Mouse (Mus musculus) heart, embryonic 10.5 days (tissue): Measurements from ENCODE around the gene Fgfr2. TPM values are rescaled to one million over a fixed set of nuclear protein-coding genes. Genes with fewer than 3 reads are reported as not detected.

Experiments
- DNase-seq: peaks from one replicate; pipeline ENCODE4 v3.0.0-alpha.2; 2017; ENCODE audit warnings: low spot score
- H3K27ac ChIP-seq: fragments of 300-500 bp; sonication (generic); 2 replicates; pipeline ENCODE4 v1.5.1; 2016; ENCODE audit warnings: mild to moderate bottlenecking
- H3K27me3 ChIP-seq: fragments of 300-500 bp; sonication (generic); 2 replicates; pipeline ENCODE4 v1.6.1; 2016; ENCODE audit warnings: mild to moderate bottlenecking; ENCODE audit not compliant: poor library complexity, insufficient read depth, severe bottlenecking
- H3K36me3 ChIP-seq: fragments of 300-500 bp; sonication (generic); 2 replicates; pipeline ENCODE4 v1.6.1; 2016; ENCODE audit warnings: mild to moderate bottlenecking, moderate library complexity
- H3K4me1 ChIP-seq: fragments of 300-500 bp; sonication (generic); 2 replicates; pipeline ENCODE4 v1.6.1; 2016; ENCODE audit warnings: mild to moderate bottlenecking
- H3K4me3 ChIP-seq: fragments of 300-500 bp; sonication (generic); 2 replicates; pipeline ENCODE4 v1.5.1; 2016; ENCODE audit warnings: mild to moderate bottlenecking, moderate library complexity
- H3K9me3 ChIP-seq: fragments of 300-500 bp; sonication (generic); 2 replicates; pipeline ENCODE4 v1.6.1; 2016; ENCODE audit warnings: mild to moderate bottlenecking, moderate library complexity
- WGBS: fragments of 180-500 bp; shearing (Covaris S2); methylation state at CpG from one replicate; pipeline ENCODE4 v1.1.7; 2016; 5-methylcytosine and 5-hydroxymethylcytosine counted together
- polyA plus RNA-seq: library from polyadenylated mRNA; unstranded; fragments of >200 nt; fragmentation: Nextera tagmentation; extraction: Ambion mirVana; gene quantifications from 2 replicates; pipeline ENCODE4 v1.2.1, GENCODE M21; 2016

Gene Fgfr2
- polyA plus RNA-seq, 1 experiment from 2014 or later, result 46.6 TPM

DNA sequence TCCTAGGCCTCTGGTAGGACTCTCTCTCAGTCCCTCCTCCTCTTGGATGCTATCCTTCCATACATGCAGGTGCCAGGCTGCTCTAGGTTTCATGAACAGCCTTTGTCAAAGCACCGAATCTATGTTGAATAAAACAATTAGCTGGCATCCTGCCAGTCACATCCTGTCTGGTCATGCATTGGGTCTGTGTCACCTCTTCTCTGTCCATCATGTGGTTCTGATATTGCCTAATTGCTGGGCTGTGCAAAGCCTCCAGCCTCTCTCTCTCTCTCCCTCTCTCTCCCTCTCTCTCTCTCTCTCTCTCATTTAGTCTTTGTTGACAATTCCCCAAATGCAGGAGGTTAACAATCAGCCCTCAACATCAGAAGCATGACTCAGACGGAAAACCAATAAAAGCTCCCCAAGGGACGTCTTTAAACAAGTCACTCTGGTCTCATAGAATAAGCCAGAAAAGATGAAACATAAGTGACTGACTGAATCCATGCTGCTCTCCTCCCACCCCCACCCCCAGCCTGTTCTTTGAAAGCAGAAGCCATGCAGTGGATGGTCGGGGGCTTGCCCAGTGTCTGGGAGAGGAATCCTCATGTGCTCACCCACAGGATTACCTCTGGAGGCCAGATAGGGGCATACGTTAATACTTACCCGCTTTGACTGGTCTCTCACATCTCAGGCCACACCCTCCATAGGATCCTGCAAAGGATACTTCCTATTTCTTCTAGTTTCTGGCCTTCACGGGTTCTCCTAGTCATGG lies 953.6 kb downstream of the Fgfr2 start:
- DNase-seq, result no peak
- Histone ChIP-seq H3K36me3 (no peaks in the 10 kb centered on the region), H3K27me3 (peaks cover 6% of the 10 kb centered on the region; the same call in 1 of the 2 replicates), H3K4me1 (no peaks in the 10 kb centered on the region), H3K9me3 (no peaks in the 10 kb centered on the region; the same call in 1 of the 2 replicates), H3K27ac (no peak overlapping the region), H3K4me3 (no peak overlapping the region)
- WGBS, result 65% methylated on average over 7 of the region's 7 CpGs

DNA sequence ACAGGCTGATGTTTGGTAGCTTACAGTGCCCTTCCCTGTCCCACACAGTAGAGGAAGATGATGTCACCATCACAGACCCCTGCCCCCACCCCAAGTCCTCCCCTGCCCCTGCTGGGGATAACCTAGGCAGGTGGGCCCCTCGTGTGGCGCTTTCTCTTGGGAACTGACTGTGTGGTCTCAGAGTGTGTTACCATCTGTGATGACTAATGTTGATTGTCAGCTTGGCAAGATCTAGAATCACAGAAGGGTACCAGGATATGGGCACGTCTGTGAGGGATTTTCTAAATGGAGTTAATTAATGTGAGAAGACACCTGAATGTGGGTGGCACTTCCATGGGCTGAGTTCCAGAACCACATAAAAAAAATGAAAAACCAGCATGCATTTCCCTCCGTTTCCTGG lies 955.9 kb downstream of the Fgfr2 start:
- H3K27ac ChIP-seq, result no peak overlapping the region
- H3K27me3 ChIP-seq, result peaks cover 6% of the 10 kb centered on the region; the same call in 1 of the 2 replicates
- 73% methylated on average over 4 of the region's 4 CpGs for WGBS

DNA sequence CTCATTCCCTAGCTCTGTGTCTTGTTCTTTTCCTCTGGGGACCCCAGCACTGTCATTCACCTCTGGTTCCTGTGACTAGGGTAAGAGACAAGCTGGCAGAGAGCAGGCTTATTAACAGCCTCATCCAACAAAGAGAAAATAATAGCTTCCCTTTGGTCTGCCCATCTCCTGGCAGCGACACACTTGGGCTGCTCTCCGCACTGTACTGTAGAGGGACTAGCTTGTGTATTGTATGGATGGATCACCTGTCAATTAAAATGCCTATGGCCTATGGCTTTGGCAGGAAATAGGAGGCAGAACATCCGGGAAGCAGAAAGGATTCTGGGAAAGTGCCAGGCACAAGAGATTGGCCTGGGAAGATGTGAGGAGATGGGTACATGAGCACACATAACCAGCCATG lies 960.9 kb downstream of the Fgfr2 start:
- no peaks in the 10 kb centered on the region for H3K4me1 ChIP-seq
- no peak overlapping the region for H3K27ac ChIP-seq
- 80% methylated on average over 3 of the region's 3 CpGs for WGBS

More for the DNA sequence above, 955.9 kb downstream of the Fgfr2 start:
- no peak for DNase-seq
- Histone ChIP-seq H3K36me3 (no peaks in the 10 kb centered on the region), H3K4me1 (no peaks in the 10 kb centered on the region), H3K9me3 (no peaks in the 10 kb centered on the region; the same call in 1 of the 2 replicates), H3K4me3 (no peak overlapping the region)

DNA sequence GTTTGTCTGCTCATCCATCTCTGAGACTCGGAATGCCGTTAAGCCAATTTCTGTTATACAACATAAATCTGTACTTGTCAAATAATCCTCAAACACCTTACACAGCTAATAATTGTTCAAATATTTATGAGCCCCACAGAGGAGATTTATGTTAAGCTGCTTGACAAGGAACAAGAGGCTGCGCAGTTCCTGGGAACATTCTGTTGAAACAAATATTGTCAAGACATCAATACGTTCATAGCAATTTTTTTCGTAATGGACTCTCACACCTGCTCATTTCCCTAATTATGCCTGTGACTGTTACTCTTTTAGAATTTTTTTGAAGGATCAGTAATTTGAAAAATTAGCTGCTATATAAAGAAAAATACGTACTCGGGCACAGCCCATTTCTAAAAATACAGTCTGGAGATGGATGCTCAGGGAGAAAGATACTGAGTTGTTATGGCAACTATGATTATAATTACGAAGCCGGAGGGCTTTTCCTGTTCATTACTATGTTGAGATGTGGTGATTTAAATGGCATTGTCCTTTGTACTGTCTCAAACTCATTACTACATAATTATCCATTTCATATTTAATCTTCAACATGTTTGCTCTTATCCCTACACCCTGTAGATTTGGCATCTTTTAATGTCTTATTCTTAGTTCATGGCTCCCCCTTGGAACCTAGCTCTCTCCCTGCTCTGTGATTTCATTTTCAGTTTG lies 964.7 kb downstream of the Fgfr2 start:
- 87% methylated on average over 9 of the region's 9 CpGs for WGBS
- H3K4me1 ChIP-seq, result peaks cover 13% of the 10 kb centered on the region
- no peaks in the 10 kb centered on the region for H3K36me3 ChIP-seq
- H3K27me3 ChIP-seq, result peaks cover 42% of the 10 kb centered on the region
- H3K27ac ChIP-seq, result no peak overlapping the region
- no peak overlapping the region for H3K4me3 ChIP-seq
- H3K9me3 ChIP-seq, result no peaks in the 10 kb centered on the region
- no peak for DNase-seq

More for the DNA sequence above, 960.9 kb downstream of the Fgfr2 start:
- no peak for DNase-seq
- no peaks in the 10 kb centered on the region for H3K36me3 ChIP-seq
- H3K9me3 ChIP-seq, result no peaks in the 10 kb centered on the region
- H3K27me3 ChIP-seq, result peaks cover 7% of the 10 kb centered on the region
- no peak overlapping the region for H3K4me3 ChIP-seq

DNA sequence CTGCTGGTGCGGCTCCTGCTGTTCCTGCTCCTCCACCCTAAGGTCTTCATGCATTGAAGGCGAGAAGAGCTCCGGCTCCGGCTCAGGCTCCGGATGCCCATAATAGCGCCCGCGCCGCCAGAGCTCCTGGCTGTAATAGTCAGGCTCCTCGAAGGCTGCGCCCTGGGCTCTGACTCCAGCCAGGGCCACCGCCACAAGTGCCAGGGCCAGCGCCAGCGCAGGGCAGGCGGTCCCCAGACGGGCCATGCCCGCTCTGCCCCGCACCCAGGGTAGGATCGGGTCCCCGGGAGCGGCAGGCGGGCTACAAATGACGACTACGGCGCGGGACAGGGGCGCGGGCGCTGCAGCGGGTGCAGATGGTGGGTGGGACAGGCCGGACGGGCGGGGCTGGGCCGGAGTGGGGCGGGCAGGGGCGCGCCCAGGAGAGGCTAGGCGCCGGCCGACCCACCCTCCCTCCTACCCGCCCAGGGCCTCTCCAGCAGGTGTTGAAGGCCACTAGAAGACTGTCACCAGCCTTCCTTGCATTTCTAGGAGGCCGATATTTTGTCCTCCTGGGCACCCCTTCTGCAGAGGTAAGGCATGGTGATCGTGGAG lies 968.7 kb downstream of the Fgfr2 start, which contains the start of gene Cpxm2:
Gene Cpxm2, minus strand, starts transcription at position 372 of the 594 bp plus-strand sequence.
- no peak for DNase-seq
- Histone ChIP-seq H3K9me3 (no peaks in the 10 kb centered on the region), H3K27ac (no peak within 1 kb of the TSS; the same call in 1 of the 2 replicates), H3K27me3 (peaks cover 63% of the 10 kb centered on the region), H3K4me1 (peaks cover 13% of the 10 kb centered on the region), H3K36me3 (no peaks in the 10 kb centered on the region), H3K4me3 (peak within 1 kb of the TSS; percentile 59)
- WGBS, result 3% methylated on average over 42 of the region's 43 CpGs

DNA sequence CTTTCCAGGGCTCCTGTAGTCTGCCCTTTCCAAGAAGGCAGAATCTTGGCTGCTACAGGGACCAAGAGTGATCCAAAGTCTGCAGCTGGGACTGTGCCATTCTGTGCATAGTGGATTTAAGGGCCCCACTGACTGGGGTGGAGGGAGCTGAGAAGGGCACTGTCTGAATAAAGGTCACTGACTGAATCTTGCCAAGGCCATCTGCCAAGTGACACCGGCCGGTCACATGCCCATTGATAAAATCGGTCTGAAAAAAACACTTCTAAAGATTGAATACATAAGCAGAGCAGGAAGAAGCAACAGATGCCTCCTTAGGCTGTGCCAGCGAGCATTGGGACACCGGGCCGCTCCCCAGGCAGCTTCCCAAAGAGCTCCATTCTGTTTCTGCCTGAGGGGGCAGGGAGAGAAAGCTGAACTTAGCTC lies 969.4 kb downstream of the Fgfr2 start:
- Histone ChIP-seq H3K4me1 (peaks cover 13% of the 10 kb centered on the region), H3K27ac (no peak overlapping the region), H3K4me3 (peak overlapping the region; percentile 59; the same call in 1 of the 2 replicates), H3K9me3 (no peaks in the 10 kb centered on the region), H3K27me3 (peaks cover 63% of the 10 kb centered on the region), H3K36me3 (no peaks in the 10 kb centered on the region)
- 35% methylated on average over 6 of the region's 6 CpGs for WGBS
- no peak for DNase-seq

DNA sequence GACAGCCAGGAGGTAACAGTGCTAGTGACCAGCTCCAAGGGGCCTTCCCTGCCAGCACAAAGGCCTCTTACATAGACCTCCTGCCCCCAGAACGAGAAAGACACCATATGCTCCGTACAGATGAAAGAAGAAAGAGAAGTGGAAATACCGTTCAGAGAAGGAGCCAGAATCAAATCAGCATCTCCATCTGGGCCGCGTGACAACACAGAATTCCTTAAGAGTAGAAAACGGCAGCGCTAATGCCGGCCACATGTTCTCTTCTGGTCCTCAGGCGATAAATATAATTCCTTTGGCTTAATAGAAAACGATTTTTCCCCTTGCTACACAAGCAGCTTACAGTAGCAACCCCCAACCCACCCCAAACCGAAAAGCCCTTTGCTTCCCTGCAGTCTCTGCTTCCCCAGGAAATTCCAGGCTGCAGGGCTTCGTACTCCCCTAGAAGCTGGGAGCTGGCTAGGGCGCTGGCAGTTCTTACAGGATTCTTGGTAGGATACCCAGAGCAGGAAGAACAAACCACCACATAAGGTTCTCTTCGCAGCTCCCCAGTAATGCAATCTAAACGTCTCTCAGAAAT lies 977.8 kb downstream of the Fgfr2 start:
- Histone ChIP-seq H3K9me3 (no peaks in the 10 kb centered on the region), H3K4me1 (no peaks in the 10 kb centered on the region), H3K36me3 (no peaks in the 10 kb centered on the region), H3K27me3 (peaks cover 3% of the 10 kb centered on the region; the same call in 1 of the 2 replicates), H3K4me3 (no peak overlapping the region), H3K27ac (no peak overlapping the region)
- DNase-seq, result no peak
- WGBS, result 76% methylated on average over 15 of the region's 15 CpGs

DNA sequence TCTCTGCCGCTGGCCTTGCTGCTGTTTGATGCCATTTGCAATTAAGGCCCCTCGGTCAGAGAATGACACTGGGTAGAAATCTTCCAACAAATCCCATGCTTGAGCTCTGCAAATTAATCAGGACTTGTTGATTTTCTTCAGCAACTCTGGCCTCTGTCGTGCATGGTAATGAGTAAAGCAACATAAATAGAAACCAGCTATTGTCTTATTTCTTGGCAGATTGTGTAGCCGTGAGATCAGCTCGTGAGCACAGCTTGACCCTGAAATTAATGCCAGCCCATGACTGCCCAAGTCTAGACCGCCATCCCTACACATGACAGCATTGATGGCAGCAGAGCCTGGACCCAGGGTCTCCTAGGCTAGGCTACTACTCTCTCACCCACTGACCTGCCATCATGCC lies 994.5 kb downstream of the Fgfr2 start:
- H3K27ac ChIP-seq, result no peak overlapping the region
- H3K4me3 ChIP-seq, result no peak overlapping the region
- H3K36me3 ChIP-seq, result no peaks in the 10 kb centered on the region
- DNase-seq, result no peak
- no peaks in the 10 kb centered on the region for H3K4me1 ChIP-seq
- H3K9me3 ChIP-seq, result no peaks in the 10 kb centered on the region
- H3K27me3 ChIP-seq, result no peaks in the 10 kb centered on the region
- 87% methylated on average over 6 of the region's 6 CpGs for WGBS

DNA sequence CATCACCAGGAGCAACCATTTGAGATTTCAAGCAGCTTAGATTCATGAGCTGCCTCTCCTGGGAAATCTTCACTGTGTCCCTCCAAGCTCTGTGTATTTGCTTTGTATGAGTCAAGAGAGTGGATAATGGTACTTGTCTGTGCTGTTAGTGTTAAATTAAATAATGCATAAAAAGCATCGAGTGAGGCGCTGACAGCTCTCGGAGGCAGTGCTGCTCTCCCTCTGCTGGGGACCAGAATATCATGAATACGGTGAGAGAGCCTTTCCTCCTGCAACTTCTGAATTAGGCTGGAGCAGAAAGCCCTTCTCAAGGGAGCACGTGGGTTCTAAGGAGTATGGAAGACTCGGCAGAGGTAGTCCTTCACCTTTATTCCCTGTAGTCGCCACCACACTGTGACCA lies 998.2 kb downstream of the Fgfr2 start:
- Histone ChIP-seq H3K27me3 (0 out of 2 replicates have a peak, but pooled peaks cover 4% of the 10 kb centered on the region), H3K4me3 (no peak overlapping the region), H3K9me3 (no peaks in the 10 kb centered on the region), H3K36me3 (no peaks in the 10 kb centered on the region), H3K4me1 (0 out of 2 replicates have a peak, but pooled peaks cover 2% of the 10 kb centered on the region), H3K27ac (no peak overlapping the region)
- no peak for DNase-seq
- WGBS, result 70% methylated on average over 7 of the region's 7 CpGs

DNA sequence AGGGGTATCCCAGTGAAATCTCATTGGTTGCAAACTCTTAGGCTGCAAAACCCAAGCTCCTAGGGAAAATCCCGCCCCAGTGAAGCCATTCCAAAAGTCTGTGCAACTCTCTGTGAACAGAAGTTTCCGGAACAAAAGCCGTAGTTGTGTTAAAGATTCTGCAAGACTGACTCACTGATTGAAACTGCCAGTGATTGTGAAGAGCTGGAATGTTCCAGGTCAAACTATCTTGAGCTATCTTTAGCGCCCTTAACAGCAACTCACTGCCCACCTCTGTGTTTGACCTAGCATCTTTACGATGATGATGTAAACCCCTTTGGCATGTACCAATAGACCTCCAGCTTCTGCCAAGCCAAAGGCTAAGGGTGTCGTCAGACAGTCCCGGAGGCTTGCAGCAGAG lies 999.9 kb downstream of the Fgfr2 start:
- 0 out of 2 replicates have a peak, but pooled peaks cover 4% of the 10 kb centered on the region for H3K27me3 ChIP-seq
- no peaks in the 10 kb centered on the region for H3K9me3 ChIP-seq
- H3K4me1 ChIP-seq, result 0 out of 2 replicates have a peak, but pooled peaks cover 2% of the 10 kb centered on the region
- H3K36me3 ChIP-seq, result no peaks in the 10 kb centered on the region
- WGBS, result 54% methylated on average over 7 of the region's 7 CpGs
- H3K4me3 ChIP-seq, result no peak overlapping the region
- no peak overlapping the region for H3K27ac ChIP-seq
- no peak for DNase-seq

DNA sequence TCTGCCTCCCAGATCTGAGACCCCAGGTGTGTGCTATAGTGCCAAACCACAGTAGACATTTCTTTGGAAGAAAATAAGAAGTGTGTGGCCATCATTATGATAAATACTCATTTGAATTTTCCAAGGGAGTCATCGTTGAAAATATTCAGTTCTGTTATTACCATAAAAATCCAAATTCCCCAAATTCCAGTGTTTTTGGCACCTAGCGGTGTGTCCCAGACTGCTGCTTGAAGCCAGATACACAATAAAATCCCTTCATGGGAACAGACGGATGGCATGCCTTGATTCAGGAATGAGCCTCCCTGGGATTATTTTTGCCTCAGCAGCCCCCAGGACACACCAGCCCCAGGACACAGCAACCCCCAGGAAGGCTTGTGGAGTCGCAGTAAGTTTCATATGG lies 1003.3 kb downstream of the Fgfr2 start:
- H3K4me3 ChIP-seq, result no peak overlapping the region
- WGBS, result 84% methylated on average over 4 of the region's 4 CpGs

DNA sequence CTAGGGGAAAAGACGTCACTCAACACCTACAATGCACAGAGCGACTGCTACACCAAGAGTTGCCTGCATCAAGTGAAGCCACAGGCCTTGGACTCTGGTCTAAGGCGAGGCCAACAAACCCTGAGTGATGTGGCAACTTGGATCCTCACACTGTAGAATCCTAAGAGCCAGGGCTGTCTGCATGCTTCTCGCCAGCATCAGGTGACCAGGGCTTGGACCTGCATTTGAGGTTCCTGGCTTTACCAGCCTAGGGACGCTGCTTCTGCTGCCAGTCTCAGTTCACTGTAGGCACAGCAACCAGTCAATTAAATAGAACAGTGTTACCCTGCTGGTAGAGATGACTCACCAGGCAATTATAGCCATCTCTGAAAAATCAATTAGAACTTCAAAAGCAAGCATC lies 1011.4 kb downstream of the Fgfr2 start:
- H3K36me3 ChIP-seq, result no peaks in the 10 kb centered on the region
- no peak overlapping the region for H3K27ac ChIP-seq
- WGBS, result 68% methylated on average over 5 of the region's 5 CpGs
- H3K27me3 ChIP-seq, result no peaks in the 10 kb centered on the region
- no peak overlapping the region for H3K4me3 ChIP-seq
- H3K9me3 ChIP-seq, result no peaks in the 10 kb centered on the region
- DNase-seq, result no peak
- H3K4me1 ChIP-seq, result no peaks in the 10 kb centered on the region

More for the DNA sequence above, 1003.3 kb downstream of the Fgfr2 start:
- no peak for DNase-seq
- H3K4me1 ChIP-seq, result 0 out of 2 replicates have a peak, but pooled peaks cover 2% of the 10 kb centered on the region
- no peaks in the 10 kb centered on the region for H3K9me3 ChIP-seq
- no peak overlapping the region for H3K27ac ChIP-seq
- 0 out of 2 replicates have a peak, but pooled peaks cover 4% of the 10 kb centered on the region for H3K27me3 ChIP-seq
- no peaks in the 10 kb centered on the region for H3K36me3 ChIP-seq
